Mouse (Mus musculus): ENCODE measurements at regions not wholly inside any gene's neighbourhood (a gene's known extent, or its start where the extent isn't known, plus 50 kb on each side); places are given as distances from the start of the nearest gene placed in this dataset.
"Not testable (repeated sequence)": the region's sequence is repeated elsewhere in the genome, so short reads cannot be mapped to it uniquely, and the experiment has no call there.

- H3K4me3 ChIP-seq; H3K4me1 ChIP-seq; H3K27me3 ChIP-seq; H3K9ac ChIP-seq (replicated peaks); H3K27ac ChIP-seq (replicated peaks); H3K36me3 ChIP-seq; H3K4me2 ChIP-seq (replicated peaks); H3K9me3 ChIP-seq; ATAC-seq (replicated peaks): not testable (repeated sequence)
- 93% methylated on average over 3 of the region's 3 CpGs for WGBS
Observed at GRCm38 (mm10) chr12:55959319-55959718, 123.2 kb downstream of the Brms1l start.

DNA sequence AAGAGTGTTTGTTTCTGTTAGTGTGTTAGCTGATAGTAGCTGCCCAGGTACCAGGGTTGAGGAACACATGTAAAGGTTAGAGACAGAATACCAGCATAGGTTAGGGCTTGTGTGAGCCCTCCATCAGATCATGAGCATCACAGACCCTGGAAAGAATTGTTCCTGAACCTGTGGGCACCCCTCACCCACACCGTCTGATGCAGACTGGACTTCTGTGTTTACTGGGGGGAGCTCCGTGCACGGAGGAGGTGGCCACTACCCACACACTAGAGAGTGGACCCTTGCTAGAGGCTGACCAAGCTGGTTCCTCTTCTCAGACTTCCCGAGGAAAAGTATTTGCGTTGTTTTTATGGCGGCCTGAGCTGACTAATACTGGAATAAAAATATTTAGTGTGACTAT is 104.4 kb downstream of the Brms1l start:
- no peaks in the 10 kb centered on the region for H3K36me3 ChIP-seq
- no peak overlapping the region for H3K27ac ChIP-seq (replicated peaks)
- H3K9me3 ChIP-seq: no peaks in the 10 kb centered on the region
- H3K4me3 ChIP-seq: no peak overlapping the region
- WGBS: 93% methylated on average over 6 of the region's 6 CpGs
- no peak overlapping the region for H3K9ac ChIP-seq (replicated peaks)
- no peaks in the 10 kb centered on the region for H3K27me3 ChIP-seq
- ATAC-seq (replicated peaks): peak; percentile 38
- no peak overlapping the region for H3K4me2 ChIP-seq (replicated peaks)
- H3K4me1 ChIP-seq: peaks cover 11% of the 10 kb centered on the region

GRCm38 (mm10) chr12:55939281-55940142 is 103.4 kb downstream of the Brms1l start:
- H3K27me3 ChIP-seq: no peaks in the 10 kb centered on the region
- H3K36me3 ChIP-seq: no peaks in the 10 kb centered on the region
- H3K9ac ChIP-seq (replicated peaks): no peak overlapping the region
- H3K4me3 ChIP-seq: no peak overlapping the region
- peak; percentile 90 for ATAC-seq (replicated peaks)
- H3K27ac ChIP-seq (replicated peaks): peak overlapping the region; percentile 57
- H3K9me3 ChIP-seq: no peaks in the 10 kb centered on the region
- 37% methylated on average over 10 of the region's 10 CpGs for WGBS
- H3K4me1 ChIP-seq: peaks cover 11% of the 10 kb centered on the region
- H3K4me2 ChIP-seq (replicated peaks): 0 out of 2 replicates have a peak overlapping the region, but pooled peaks have one; percentile 6

- 26% methylated on average over 1 of the region's 1 CpGs for WGBS
- Histone ChIP-seq H3K9me3 (no peaks in the 10 kb centered on the region), H3K4me2 (replicated peaks) (no peak overlapping the region), H3K36me3 (no peaks in the 10 kb centered on the region), H3K4me3 (no peak overlapping the region), H3K27ac (replicated peaks) (no peak overlapping the region), H3K27me3 (peaks cover 11% of the 10 kb centered on the region; the same call in 1 of the 2 replicates), H3K9ac (replicated peaks) (no peak overlapping the region), H3K4me1 (peaks cover 8% of the 10 kb centered on the region)
- no peak for ATAC-seq (replicated peaks)
Observed at GRCm38 (mm10) chr12:55934172-55934571, 98.0 kb downstream of the Brms1l start.

DNA sequence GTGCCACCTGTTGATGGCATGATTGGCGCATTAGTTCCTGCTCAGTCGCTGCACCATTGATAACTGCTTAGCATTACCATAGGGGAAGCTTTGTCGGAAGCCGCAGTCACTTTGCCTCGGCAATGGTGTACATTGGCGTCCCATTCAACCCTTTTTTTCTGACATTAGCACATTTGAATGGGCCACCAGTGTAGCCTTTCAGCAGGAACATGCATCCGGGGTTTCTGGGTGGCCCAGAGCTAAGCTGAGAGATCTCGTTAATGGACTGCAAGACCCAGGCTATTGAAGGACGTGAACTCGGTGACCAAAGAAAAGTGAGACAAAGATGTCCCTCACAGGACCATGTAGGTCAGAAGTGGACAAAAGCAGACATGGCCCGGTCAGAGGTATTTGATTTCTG is 97.3 kb downstream of the Brms1l start:
- no peaks in the 10 kb centered on the region for H3K36me3 ChIP-seq
- H3K27me3 ChIP-seq: peaks cover 11% of the 10 kb centered on the region; the same call in 1 of the 2 replicates
- ATAC-seq (replicated peaks): no peak
- no peaks in the 10 kb centered on the region for H3K9me3 ChIP-seq
- H3K4me2 ChIP-seq (replicated peaks): no peak overlapping the region
- H3K9ac ChIP-seq (replicated peaks): no peak overlapping the region
- WGBS: 9% methylated on average over 11 of the region's 11 CpGs
- H3K4me1 ChIP-seq: peaks cover 5% of the 10 kb centered on the region; the same call in 1 of the 2 replicates
- no peak overlapping the region for H3K27ac ChIP-seq (replicated peaks)
- no peak overlapping the region for H3K4me3 ChIP-seq

DNA sequence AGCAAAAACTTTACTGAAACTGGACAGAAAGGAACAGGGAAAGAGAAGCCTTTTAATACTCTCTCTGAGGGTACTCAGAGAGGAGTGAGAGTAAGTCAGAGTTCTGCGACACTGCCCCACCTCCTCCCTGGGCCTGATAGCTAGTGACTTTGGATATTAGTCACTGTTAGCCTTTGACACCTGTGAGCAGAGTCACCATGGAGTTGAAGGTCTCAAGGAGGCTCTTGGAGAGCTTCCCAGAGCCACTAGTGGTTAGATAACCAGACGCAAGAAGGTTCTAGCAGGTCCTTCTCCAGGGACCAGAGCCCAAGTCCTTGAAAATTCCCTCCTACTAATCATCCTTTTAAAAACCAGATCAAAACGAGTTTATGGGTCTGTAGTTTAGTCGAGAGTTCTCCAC is 94.3 kb downstream of the Brms1l start:
- ATAC-seq (replicated peaks): no peak
- 86% methylated on average over 4 of the region's 4 CpGs for WGBS
- Histone ChIP-seq H3K4me2 (replicated peaks) (no peak overlapping the region), H3K4me1 (peaks cover 21% of the 10 kb centered on the region), H3K9ac (replicated peaks) (no peak overlapping the region), H3K36me3 (no peaks in the 10 kb centered on the region), H3K27ac (replicated peaks) (no peak overlapping the region), H3K27me3 (peaks cover 11% of the 10 kb centered on the region; the same call in 1 of the 2 replicates), H3K4me3 (no peak overlapping the region), H3K9me3 (no peaks in the 10 kb centered on the region)

- H3K4me1 ChIP-seq: peaks cover 16% of the 10 kb centered on the region
- H3K36me3 ChIP-seq: no peaks in the 10 kb centered on the region
- H3K27me3 ChIP-seq: no peaks in the 10 kb centered on the region
- no peaks in the 10 kb centered on the region for H3K9me3 ChIP-seq
- 36% methylated on average over 1 of the region's 1 CpGs for WGBS
- no peak overlapping the region for H3K9ac ChIP-seq (replicated peaks)
- no peak overlapping the region for H3K4me2 ChIP-seq (replicated peaks)
- ATAC-seq (replicated peaks): no peak
- no peak overlapping the region for H3K27ac ChIP-seq (replicated peaks)
- H3K4me3 ChIP-seq: no peak overlapping the region
Observed at GRCm38 (mm10) chr12:55926974-55927321, 90.8 kb downstream of the Brms1l start.

- no peak overlapping the region for H3K4me2 ChIP-seq (replicated peaks)
- H3K27me3 ChIP-seq: no peaks in the 10 kb centered on the region
- peaks cover 16% of the 10 kb centered on the region for H3K4me1 ChIP-seq
- H3K9me3 ChIP-seq: no peaks in the 10 kb centered on the region
- H3K27ac ChIP-seq (replicated peaks): no peak overlapping the region
- no peaks in the 10 kb centered on the region for H3K36me3 ChIP-seq
- H3K9ac ChIP-seq (replicated peaks): no peak overlapping the region
- WGBS: 15% methylated on average over 2 of the region's 2 CpGs
- no peak overlapping the region for H3K4me3 ChIP-seq
- ATAC-seq (replicated peaks): no peak
Observed at GRCm38 (mm10) chr12:55926276-55926973, 90.3 kb downstream of the Brms1l start.

Data from forebrain, embryonic 15.5 days (tissue).